Mouse (Mus musculus) layer of hippocampus, adult 2 months (tissue): ENCODE data around the gene Nxt2. TPM values are rescaled to one million over a fixed set of nuclear protein-coding genes. Genes with fewer than 3 reads are reported as not detected.
A peak's percentile ranks its signal among the peaks of the same experiment; 100 is the strongest.

Source experiments
- DNase-seq, 2 experiments: peaks; one replicate each; pipeline ENCODE4 v3.0.0; 2022; ENCODE audit warnings: low spot score in 2 of 2
- H3K27ac ChIP-seq: fragments of 200-600 bp; 2 replicates; pipeline ENCODE4 v1.8.1; 2022
- H3K4me3 ChIP-seq: fragments of 200-600 bp; 2 replicates; pipeline ENCODE4 v1.8.1; 2022; ENCODE audit warnings: mild to moderate bottlenecking
- CTCF ChIP-seq: fragments of 200-600 bp; conservative IDR thresholded peaks from 2 replicates; pipeline ENCODE4 v1.8.1; 2022; ENCODE audit warnings: antibody characterized with exemption, mild to moderate bottlenecking, moderate library complexity
- total RNA-seq, 2 experiments: library from RNA; stranded (reverse); gene quantifications; 2 replicates each; pipeline ENCODE4 v1.2.3; 2021

The Nxt2 gene
- total RNA-seq, 2 experiments from 2014 or later, result 26.7 to 27.8 TPM

DNA sequence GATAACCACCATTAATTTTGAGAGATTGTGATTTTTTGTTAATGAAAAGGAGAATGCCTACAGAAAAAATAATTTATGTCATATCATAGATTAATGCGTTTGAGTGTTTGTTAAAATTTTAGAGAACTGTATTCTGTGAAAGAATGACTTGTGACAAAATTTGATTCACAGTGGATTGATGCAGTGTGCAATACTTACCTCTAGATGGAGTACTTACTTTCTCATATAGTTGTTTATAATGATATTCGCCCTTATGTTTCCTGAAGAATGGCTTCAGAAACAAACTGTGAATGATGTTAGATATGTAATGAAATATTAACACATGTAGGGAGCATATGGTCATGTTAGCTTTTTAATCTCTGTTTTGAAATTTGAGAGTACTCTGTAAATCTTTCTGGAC, 10.5 kb downstream of the Nxt2 start:
- TF ChIP-seq CTCF, result peak; percentile 76
- Histone ChIP-seq H3K27ac (no peak overlapping the region), H3K4me3 (no peak overlapping the region)
- no peak for DNase-seq

GRCm38 (mm10) chrX:142245682-142246327, 19.2 kb downstream of the Nxt2 start:
- Histone ChIP-seq H3K4me3 (no peak overlapping the region), H3K27ac (no peak overlapping the region)
- no peak for TF ChIP-seq CTCF
- DNase-seq, result no peak

GRCm38 (mm10) chrX:142250008-142250736, 23.6 kb downstream of the Nxt2 start:
- no peak for TF ChIP-seq CTCF
- no peak overlapping the region for H3K4me3 ChIP-seq
- H3K27ac ChIP-seq, result no peak overlapping the region
- no peak for DNase-seq

GRCm38 (mm10) chrX:142276031-142276430, 49.5 kb downstream of the Nxt2 start:
- DNase-seq, result no peak
- TF ChIP-seq CTCF, result no peak
- no peak overlapping the region for H3K27ac ChIP-seq
- no peak overlapping the region for H3K4me3 ChIP-seq

GRCm38 (mm10) chrX:142276573-142276972, 50.0 kb downstream of the Nxt2 start:
- H3K27ac ChIP-seq, result no peak overlapping the region
- H3K4me3 ChIP-seq, result no peak overlapping the region
- TF ChIP-seq CTCF, result no peak
- no peak for DNase-seq

GRCm38 (mm10) chrX:142285905-142286304, 59.3 kb downstream of the Nxt2 start:
- no peak for DNase-seq
- no peak for TF ChIP-seq CTCF
- Histone ChIP-seq H3K4me3 (no peak overlapping the region), H3K27ac (no peak overlapping the region)

Other genes starting within 250 kb of the Nxt2 start
- gene Gucy2f, start 29.8 kb upstream of the Nxt2 start, total RNA-seq, result under 1 TPM; 0.52 to 0.67 TPM
- 1 to 10 TPM; 3.4 to 3.9 TPM for gene Kcne1l, start 79.5 kb downstream of the Nxt2 start, total RNA-seq
- gene Acsl4, start 163.8 kb downstream of the Nxt2 start, total RNA-seq, result 10 to 100 TPM; 60.3 to 72.2 TPM